Mouse (Mus musculus): ENCODE measurements around the gene Ssc5d. TPM values are rescaled to one million over a fixed set of nuclear protein-coding genes. Genes with fewer than 3 reads are reported as not detected.

Gene Ssc5d
- polyA plus RNA-seq, 1 experiment from 2014 or later, result 0.85 TPM

GRCm38 (mm10) chr7:4950561-4951342, 25.2 kb downstream of the Ssc5d start:
- no peak overlapping the region for H3K27ac ChIP-seq (ENCODE audit: low read length)
- H3K36me3 ChIP-seq (ENCODE audit: control insufficient read depth, insufficient read depth, low read length), result no peaks in the 10 kb centered on the region
- H3K4me2 ChIP-seq (ENCODE audit: low read length), result no peak overlapping the region
- H3K9me3 ChIP-seq (replicated peaks; ENCODE audit: control insufficient read depth, low read length, poor library complexity, severe bottlenecking), result no peaks in the 10 kb centered on the region
- 88% methylated on average over 19 of the region's 19 CpGs for WGBS
- ATAC-seq, result no peak
- H3K4me1 ChIP-seq (ENCODE audit: control insufficient read depth, insufficient read depth, low read length), result no peaks in the 10 kb centered on the region
- H3K4me3 ChIP-seq (ENCODE audit: low read depth, low read length), result no peak overlapping the region
- H3K27me3 ChIP-seq (ENCODE audit: control insufficient read depth, insufficient read depth, low read depth, low read length), result no peaks in the 10 kb centered on the region
- no peak overlapping the region for H3K9ac ChIP-seq (ENCODE audit: low read depth, low read length)

- Histone ChIP-seq H3K36me3 (ENCODE audit: control insufficient read depth, insufficient read depth, low read length) (no peaks in the 10 kb centered on the region), H3K9me3 (replicated peaks; ENCODE audit: control insufficient read depth, low read length, poor library complexity, severe bottlenecking) (no peaks in the 10 kb centered on the region), H3K4me3 (ENCODE audit: low read depth, low read length) (no peak overlapping the region), H3K27me3 (ENCODE audit: control insufficient read depth, insufficient read depth, low read depth, low read length) (no peaks in the 10 kb centered on the region), H3K4me2 (ENCODE audit: low read length) (no peak overlapping the region), H3K9ac (ENCODE audit: low read depth, low read length) (no peak overlapping the region), H3K27ac (ENCODE audit: low read length) (no peak overlapping the region), H3K4me1 (ENCODE audit: control insufficient read depth, insufficient read depth, low read length) (no peaks in the 10 kb centered on the region)
- no peak for ATAC-seq
- 27% methylated on average over 10 of the region's 10 CpGs for WGBS
Measured at GRCm38 (mm10) chr7:4953815-4954445, 28.3 kb downstream of the Ssc5d start.

GRCm38 (mm10) chr7:4957361-4957760, 31.8 kb downstream of the Ssc5d start:
- no peak for ATAC-seq
- Histone ChIP-seq H3K36me3 (ENCODE audit: control insufficient read depth, insufficient read depth, low read length) (no peaks in the 10 kb centered on the region), H3K4me3 (ENCODE audit: low read depth, low read length) (no peak overlapping the region), H3K9ac (ENCODE audit: low read depth, low read length) (no peak overlapping the region), H3K27ac (ENCODE audit: low read length) (no peak overlapping the region), H3K4me1 (ENCODE audit: control insufficient read depth, insufficient read depth, low read length) (no peaks in the 10 kb centered on the region), H3K4me2 (ENCODE audit: low read length) (no peak overlapping the region), H3K9me3 (replicated peaks; ENCODE audit: control insufficient read depth, low read length, poor library complexity, severe bottlenecking) (no peaks in the 10 kb centered on the region), H3K27me3 (ENCODE audit: control insufficient read depth, insufficient read depth, low read depth, low read length) (no peaks in the 10 kb centered on the region)
- 88% methylated on average over 10 of the region's 10 CpGs for WGBS

GRCm38 (mm10) chr7:4963527-4963926, 37.9 kb downstream of the Ssc5d start:
- Histone ChIP-seq H3K4me2 (ENCODE audit: low read length) (no peak overlapping the region), H3K27ac (ENCODE audit: low read length) (no peak overlapping the region), H3K9ac (ENCODE audit: low read depth, low read length) (no peak overlapping the region), H3K36me3 (ENCODE audit: control insufficient read depth, insufficient read depth, low read length) (no peaks in the 10 kb centered on the region), H3K9me3 (replicated peaks; ENCODE audit: control insufficient read depth, low read length, poor library complexity, severe bottlenecking) (no peaks in the 10 kb centered on the region), H3K27me3 (ENCODE audit: control insufficient read depth, insufficient read depth, low read depth, low read length) (no peaks in the 10 kb centered on the region), H3K4me3 (ENCODE audit: low read depth, low read length) (no peak overlapping the region), H3K4me1 (ENCODE audit: control insufficient read depth, insufficient read depth, low read length) (no peaks in the 10 kb centered on the region)
- no peak for ATAC-seq
- 85% methylated on average over 5 of the region's 5 CpGs for WGBS

- Histone ChIP-seq H3K4me1 (ENCODE audit: control insufficient read depth, insufficient read depth, low read length) (no peaks in the 10 kb centered on the region), H3K4me3 (ENCODE audit: low read depth, low read length) (no peak within 1 kb of the TSS), H3K9me3 (replicated peaks; ENCODE audit: control insufficient read depth, low read length, poor library complexity, severe bottlenecking) (no peaks in the 10 kb centered on the region), H3K36me3 (ENCODE audit: control insufficient read depth, insufficient read depth, low read length) (no peaks in the 10 kb centered on the region), H3K27ac (ENCODE audit: low read length) (no peak within 1 kb of the TSS), H3K4me2 (ENCODE audit: low read length) (0 out of 2 replicates have a peak within 1 kb of the TSS, but pooled peaks have one; percentile 4), H3K9ac (ENCODE audit: low read depth, low read length) (no peak within 1 kb of the TSS), H3K27me3 (ENCODE audit: control insufficient read depth, insufficient read depth, low read depth, low read length) (no peaks in the 10 kb centered on the region)
- 8% methylated on average over 10 of the region's 10 CpGs for WGBS
- peak; percentile 66 for ATAC-seq
Measured at GRCm38 (mm10) chr7:4964272-4964671, 38.7 kb downstream of the Ssc5d start, which contains the start of gene Sbk2. Sbk2 (minus strand) TSS chr7:4964406.

GRCm38 (mm10) chr7:4964988-4965387, 39.4 kb downstream of the Ssc5d start:
- WGBS, result 81% methylated on average over 5 of the region's 5 CpGs
- Histone ChIP-seq H3K36me3 (ENCODE audit: control insufficient read depth, insufficient read depth, low read length) (no peaks in the 10 kb centered on the region), H3K4me3 (ENCODE audit: low read depth, low read length) (no peak overlapping the region), H3K27me3 (ENCODE audit: control insufficient read depth, insufficient read depth, low read depth, low read length) (no peaks in the 10 kb centered on the region), H3K4me1 (ENCODE audit: control insufficient read depth, insufficient read depth, low read length) (no peaks in the 10 kb centered on the region), H3K9ac (ENCODE audit: low read depth, low read length) (no peak overlapping the region), H3K9me3 (replicated peaks; ENCODE audit: control insufficient read depth, low read length, poor library complexity, severe bottlenecking) (no peaks in the 10 kb centered on the region), H3K27ac (ENCODE audit: low read length) (no peak overlapping the region), H3K4me2 (ENCODE audit: low read length) (no peak overlapping the region)
- ATAC-seq, result no peak

- Histone ChIP-seq H3K27ac (ENCODE audit: low read length) (no peak within 1 kb of the TSS), H3K36me3 (ENCODE audit: control insufficient read depth, insufficient read depth, low read length) (no peaks in the 10 kb centered on the region), H3K9me3 (replicated peaks; ENCODE audit: control insufficient read depth, low read length, poor library complexity, severe bottlenecking) (no peaks in the 10 kb centered on the region), H3K9ac (ENCODE audit: low read depth, low read length) (no peak within 1 kb of the TSS), H3K27me3 (ENCODE audit: control insufficient read depth, insufficient read depth, low read depth, low read length) (no peaks in the 10 kb centered on the region), H3K4me1 (ENCODE audit: control insufficient read depth, insufficient read depth, low read length) (no peaks in the 10 kb centered on the region), H3K4me3 (ENCODE audit: low read depth, low read length) (no peak within 1 kb of the TSS), H3K4me2 (ENCODE audit: low read length) (no peak within 1 kb of the TSS)
- 32% methylated on average over 6 of the region's 6 CpGs for WGBS
- ATAC-seq, result no peak
Measured at GRCm38 (mm10) chr7:4971068-4971467, 45.5 kb downstream of the Ssc5d start, which contains the start of gene Sbk3. Sbk3 (minus strand) TSS chr7:4971168.

- Histone ChIP-seq H3K4me1 (ENCODE audit: control insufficient read depth, insufficient read depth, low read length) (no peaks in the 10 kb centered on the region), H3K9ac (ENCODE audit: low read depth, low read length) (no peak overlapping the region), H3K27me3 (ENCODE audit: control insufficient read depth, insufficient read depth, low read depth, low read length) (no peaks in the 10 kb centered on the region), H3K27ac (ENCODE audit: low read length) (no peak overlapping the region), H3K36me3 (ENCODE audit: control insufficient read depth, insufficient read depth, low read length) (no peaks in the 10 kb centered on the region), H3K9me3 (replicated peaks; ENCODE audit: control insufficient read depth, low read length, poor library complexity, severe bottlenecking) (no peaks in the 10 kb centered on the region), H3K4me3 (ENCODE audit: low read depth, low read length) (no peak overlapping the region), H3K4me2 (ENCODE audit: low read length) (no peak overlapping the region)
- no peak for ATAC-seq
- WGBS, result 23% methylated on average over 7 of the region's 7 CpGs
Measured at GRCm38 (mm10) chr7:4971710-4972109, 46.1 kb downstream of the Ssc5d start.

- H3K27ac ChIP-seq (ENCODE audit: low read length), result no peak overlapping the region
- no peak for ATAC-seq
- H3K4me2 ChIP-seq (ENCODE audit: low read length), result no peak overlapping the region
- no peak overlapping the region for H3K9ac ChIP-seq (ENCODE audit: low read depth, low read length)
- H3K27me3 ChIP-seq (ENCODE audit: control insufficient read depth, insufficient read depth, low read depth, low read length), result no peaks in the 10 kb centered on the region
- H3K4me1 ChIP-seq (ENCODE audit: control insufficient read depth, insufficient read depth, low read length), result no peaks in the 10 kb centered on the region
- no peak overlapping the region for H3K4me3 ChIP-seq (ENCODE audit: low read depth, low read length)
- WGBS, result 81% methylated on average over 18 of the region's 18 CpGs
- no peaks in the 10 kb centered on the region for H3K36me3 ChIP-seq (ENCODE audit: control insufficient read depth, insufficient read depth, low read length)
- H3K9me3 ChIP-seq (replicated peaks; ENCODE audit: control insufficient read depth, low read length, poor library complexity, severe bottlenecking), result no peaks in the 10 kb centered on the region
Measured at GRCm38 (mm10) chr7:4972321-4973047, 46.9 kb downstream of the Ssc5d start.

Measured in midbrain, embryonic 16.5 days (tissue).